12 mouse cellular contexts compared by ENCODE assay signal in the genomic region with DNA sequence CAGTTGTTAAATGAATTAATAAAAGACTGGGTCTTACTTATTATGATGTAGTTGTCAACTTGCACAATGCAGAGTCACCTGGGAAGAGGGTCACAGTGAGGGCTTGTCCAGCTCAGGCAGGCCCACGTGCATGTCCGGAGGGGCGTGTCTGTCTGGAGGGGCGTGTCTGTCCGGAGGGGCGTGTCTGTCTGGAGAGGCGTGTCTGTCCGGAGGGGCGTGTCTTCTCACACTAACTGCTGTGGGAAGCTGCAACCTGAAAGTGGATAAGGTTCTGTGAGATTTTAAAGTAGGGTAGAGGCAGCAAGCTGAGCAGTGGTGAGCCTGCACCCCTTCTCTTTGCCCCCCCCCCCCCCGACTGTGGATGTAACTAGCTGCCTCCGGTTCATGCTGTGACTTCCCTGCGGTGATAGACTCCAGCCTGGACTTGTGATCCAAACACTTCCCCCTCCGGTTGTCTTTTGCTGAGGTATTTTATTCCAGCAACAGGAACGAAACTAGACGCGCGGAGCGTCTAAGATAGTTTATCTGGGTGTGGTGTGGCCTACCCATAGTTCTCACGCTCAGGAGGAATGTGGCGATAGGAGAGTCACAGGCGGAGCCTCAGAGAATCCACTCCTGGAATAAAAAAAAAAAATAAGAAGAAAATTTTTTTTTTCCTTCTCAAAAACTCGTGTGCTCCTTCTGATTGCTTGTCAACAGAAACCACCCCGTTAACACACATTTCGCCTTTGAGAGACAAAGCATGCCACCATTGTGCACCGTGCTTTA. TPM values are rescaled to one million over a fixed set of nuclear protein-coding genes. Genes with fewer than 3 reads are reported as not detected.
DNase-seq lines count a peak whose midpoint lies in the region; ATAC-seq and TF ChIP-seq lines count a peak whose summit lies in the region.
"Had no signal": no experiment of that assay in that cellular context is flagged by ENCODE, and none has a peak within 500 bp of the region (broad histone marks: within the 10 kb centered on the region; RNA-seq: fewer than 3 reads in every experiment).

No protein-coding gene starts in this region.

- H3K9me3 ChIP-seq in kidney, postnatal 0 days (replicated peaks; ENCODE audit: low read length), result no peaks in the 10 kb centered on the region
- H3K9me3 ChIP-seq: embryonic facial prominence, embryonic 12.5 days; hindbrain, embryonic 13.5 days; midbrain, embryonic 12.5 days had no signal

- WGBS in kidney, postnatal 0 days, result 63% methylated on average over 24 of the region's 25 CpGs

- no peak overlapping the region for H3K27ac ChIP-seq in kidney, postnatal 0 days
- H3K27ac ChIP-seq: embryonic facial prominence, embryonic 12.5 days; hindbrain, embryonic 13.5 days; midbrain, embryonic 12.5 days had no signal

- H3K36me3 ChIP-seq in kidney, postnatal 0 days (ENCODE audit: insufficient read depth, low read length), result no peaks in the 10 kb centered on the region
- H3K36me3 ChIP-seq: embryonic facial prominence, embryonic 12.5 days; hindbrain, embryonic 13.5 days; midbrain, embryonic 12.5 days had no signal

- H3K4me3 ChIP-seq in kidney, postnatal 0 days (replicated peaks; ENCODE audit: low read depth, low read length), result no peak overlapping the region
- H3K4me3 ChIP-seq: embryonic facial prominence, embryonic 12.5 days; hindbrain, embryonic 13.5 days; midbrain, embryonic 12.5 days had no signal

- no peak for TF ChIP-seq CTCF in kidney, postnatal 0 days (IDR thresholded peaks at IDR 0.05; ENCODE audit: low read depth)

- H3K27me3 ChIP-seq in kidney, postnatal 0 days (ENCODE audit: insufficient read depth, low read length), result no peaks in the 10 kb centered on the region

- peak; percentile 24 for DNase-seq in kidney, adult 9 months
- DNase-seq in kidney, adult 18-20 months, result no peak
- DNase-seq in R1 (ENCODE audit: low read depth, low spot score), result peak; percentile 95
- peak; percentile 38 for DNase-seq in kidney, postnatal 0 days (ENCODE audit: low spot score)
- DNase-seq in lung, postnatal 4 days, result peak; percentile 61 to 67
- no peak for DNase-seq in frontal cortex, postnatal 25 days (ENCODE audit: low spot score in 2 of 2)
- DNase-seq in thymus, adult 18-20 months, result no peak
- DNase-seq in thymus, postnatal 25 days, result no peak
- DNase-seq: right cerebral cortex, postnatal 14 days had no signal

- peak; percentile 82 for ATAC-seq in kidney, postnatal 0 days (replicated peaks; ENCODE audit: low FRiP score, low read depth)

- H3K4me2 ChIP-seq in kidney, postnatal 0 days (ENCODE audit: low read length), result no peak overlapping the region
- H3K4me2 ChIP-seq: embryonic facial prominence, embryonic 12.5 days; hindbrain, embryonic 13.5 days; midbrain, embryonic 12.5 days had no signal

- H3K9ac ChIP-seq in kidney, postnatal 0 days (ENCODE audit: low read depth, low read length), result no peak overlapping the region
- H3K9ac ChIP-seq: embryonic facial prominence, embryonic 12.5 days; hindbrain, embryonic 13.5 days; midbrain, embryonic 12.5 days had no signal

- H3K4me1 ChIP-seq in kidney, postnatal 0 days (replicated peaks; ENCODE audit: insufficient read depth, low read length), result no peaks in the 10 kb centered on the region
- H3K4me1 ChIP-seq: embryonic facial prominence, embryonic 12.5 days had no signal

RNA-seq across cellular contexts. Expression of a gene that starts 4.6 kb away (rescaled TPM):
- 37.9 and 38.8 TPM in 2 replicates for polyA plus RNA-seq in kidney, postnatal 0 days (2015; fragmentation: Nextera tagmentation; extraction: Ambion mirVana)

RNA-seq across cellular contexts. Expression of a gene that starts 10.3 kb away (rescaled TPM):
- polyA plus RNA-seq in kidney, postnatal 0 days (2015; fragmentation: Nextera tagmentation; extraction: Ambion mirVana), result 7.1 and 7.8 TPM in 2 replicates

Comparison
In these comparisons a context has a peak if more than half of its experiments do, and no peak if none do; other contexts are left out.
1. DNase-seq: peak in kidney, adult 9 months (single experiment), R1 (single experiment), kidney, postnatal 0 days (single experiment) and lung, postnatal 4 days (2 of 2); none in kidney, adult 18-20 months (single experiment), frontal cortex, postnatal 25 days (0 of 2), thymus, adult 18-20 months (0 of 2) and thymus, postnatal 25 days (single experiment).